31 mouse cellular contexts compared by ENCODE assay signal in the genomic region with DNA sequence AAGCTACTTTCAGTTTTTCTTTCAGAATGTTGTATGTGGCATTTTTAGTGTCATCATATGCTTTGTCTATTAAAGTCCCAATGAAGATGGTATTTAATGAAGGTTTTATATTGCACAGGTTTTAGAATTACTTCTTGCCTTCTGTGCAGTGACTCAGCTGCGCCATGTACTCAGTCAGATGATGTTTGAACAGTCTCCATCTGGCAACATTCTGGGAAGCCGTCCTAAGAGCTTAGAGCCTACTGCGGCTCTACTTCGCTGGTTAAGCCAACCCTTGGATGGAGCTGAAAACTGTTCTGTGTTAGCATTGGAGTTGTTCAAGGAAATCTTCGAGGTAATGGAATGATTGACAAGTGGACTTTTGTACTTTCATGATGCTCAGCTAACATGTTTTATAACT. TPM values are rescaled to one million over a fixed set of nuclear protein-coding genes. Genes with fewer than 3 reads are reported as not detected.
DNase-seq lines count a peak whose midpoint lies in the region; ATAC-seq lines count a peak whose summit lies in the region.
"Had no signal": no experiment of that assay in that cellular context is flagged by ENCODE, and none has a peak within 500 bp of the region (broad histone marks: within the 10 kb centered on the region; RNA-seq: fewer than 3 reads in every experiment).

No protein-coding gene starts in this region.

- no peaks in the 10 kb centered on the region for H3K9me3 ChIP-seq in neural tube, embryonic 15.5 days (replicated peaks)
- H3K9me3 ChIP-seq: forebrain, embryonic 13.5 days; heart, embryonic 12.5 days; kidney, embryonic 15.5 days; limb, embryonic 12.5 days; lung, embryonic 15.5 days; midbrain, embryonic 10.5 days; neural tube, embryonic 12.5 days had no signal

- DNase-seq in layer of hippocampus, adult 11-12 months (ENCODE audit: low spot score), result peak; percentile 42
- no peak for DNase-seq in layer of hippocampus, postnatal 10 days (ENCODE audit: low spot score in 2 of 2)
- peak; percentile 21 for DNase-seq in right cerebral cortex, postnatal 25 days
- no peak for DNase-seq in right cerebral cortex, postnatal 4 days
- peak; percentile 42 for DNase-seq in layer of hippocampus, adult 9-10 months (ENCODE audit: low spot score)
- no peak for DNase-seq in liver
- DNase-seq: adrenal gland, postnatal 14 days; cerebellum, adult 9-10 months; cerebellum, postnatal 36 days; heart, adult 2 months; kidney, adult 11 months; kidney, postnatal 25 days had no signal

- no peak overlapping the region for H3K9ac ChIP-seq in neural tube, embryonic 15.5 days (replicated peaks)
- H3K9ac ChIP-seq: forebrain, embryonic 13.5 days; heart, embryonic 12.5 days; hindbrain, embryonic 14.5 days; kidney, embryonic 15.5 days; limb, embryonic 12.5 days; lung, embryonic 15.5 days; neural tube, embryonic 12.5 days had no signal

- H3K4me3 ChIP-seq in neural tube, embryonic 15.5 days (replicated peaks), result no peak overlapping the region
- H3K4me3 ChIP-seq: forebrain, embryonic 13.5 days; heart, adult 2 months; heart, embryonic 12.5 days; kidney, embryonic 15.5 days; limb, embryonic 12.5 days; lung, embryonic 15.5 days; midbrain, embryonic 10.5 days; myocyte; neural tube, embryonic 12.5 days had no signal

- no peak for ATAC-seq in neural tube, embryonic 15.5 days (ENCODE audit: low FRiP score)
- ATAC-seq: forebrain, embryonic 13.5 days; midbrain, embryonic 16.5 days had no signal

- H3K27ac ChIP-seq in neural tube, embryonic 15.5 days (replicated peaks), result no peak overlapping the region
- H3K27ac ChIP-seq: forebrain, embryonic 13.5 days; heart, adult 2 months; hindbrain, embryonic 14.5 days; kidney, embryonic 15.5 days; limb, embryonic 12.5 days; lung, embryonic 15.5 days; midbrain, embryonic 10.5 days; neural tube, embryonic 12.5 days had no signal

- WGBS in neural tube, embryonic 15.5 days, result 94% methylated on average over 5 of the region's 5 CpGs

- H3K4me1 ChIP-seq in neural tube, embryonic 15.5 days, result no peaks in the 10 kb centered on the region
- H3K4me1 ChIP-seq: forebrain, embryonic 13.5 days; heart, embryonic 12.5 days; kidney, embryonic 15.5 days; limb, embryonic 12.5 days; lung, embryonic 15.5 days; midbrain, embryonic 10.5 days; neural tube, embryonic 12.5 days had no signal

- peaks cover 6% of the 10 kb centered on the region; the same call in 1 of the 2 replicates for H3K36me3 ChIP-seq in neural tube, embryonic 15.5 days

- H3K4me2 ChIP-seq in neural tube, embryonic 15.5 days, result no peak overlapping the region
- H3K4me2 ChIP-seq: forebrain, embryonic 13.5 days; heart, embryonic 12.5 days; hindbrain, embryonic 14.5 days; kidney, embryonic 15.5 days; limb, embryonic 12.5 days; liver, embryonic 11.5 days; lung, embryonic 15.5 days; neural tube, embryonic 12.5 days had no signal

- H3K27me3 ChIP-seq in neural tube, embryonic 15.5 days (replicated peaks), result no peaks in the 10 kb centered on the region
- H3K27me3 ChIP-seq: forebrain, embryonic 13.5 days; heart, embryonic 12.5 days; kidney, embryonic 15.5 days; limb, embryonic 12.5 days; lung, embryonic 15.5 days; neural tube, embryonic 12.5 days had no signal

RNA-seq across cellular contexts. Expression of gene Cip2a, which starts 10.2 kb away (rescaled TPM):
- total RNA-seq in layer of hippocampus, postnatal 10 days (2021), result 1 to 10 TPM; 4.4 to 5.0 TPM
- 4.3 and 9.0 TPM in 2 replicates for polyA plus RNA-seq in neural tube, embryonic 15.5 days (2015; fragmentation: Nextera tagmentation; extraction: Ambion mirVana)

RNA-seq across cellular contexts. Expression of gene Dzip3, which starts 10.2 kb away (rescaled TPM):
- 100 to 1,000 TPM in 1 of 2 experiments, 10 to 100 TPM in 1; 91.8 to 101 TPM for total RNA-seq in layer of hippocampus, postnatal 10 days (2021)
- 52.1 and 57.5 TPM in 2 replicates for polyA plus RNA-seq in neural tube, embryonic 15.5 days (2015; fragmentation: Nextera tagmentation; extraction: Ambion mirVana)

RNA-seq across cellular contexts. Expression of gene Myh15, which starts 53.1 kb away (rescaled TPM):
- total RNA-seq in layer of hippocampus, postnatal 10 days (2021), result under 1 TPM; 0.43 to 0.45 TPM
- polyA plus RNA-seq in neural tube, embryonic 15.5 days (2015; fragmentation: Nextera tagmentation; extraction: Ambion mirVana), result 0.05 and 0.10 TPM in 2 replicates
- total RNA-seq: adrenal gland, postnatal 14 days; gastrocnemius, postnatal 4 days; heart, adult 2 months; hematopoietic stem cell, adult 5-6 weeks; megakaryocyte progenitor cell, adult 5-6 weeks had no signal
- polyA plus RNA-seq: embryonic facial prominence, embryonic 11.5 days; heart, adult 2 months; heart, postnatal 0 days; kidney, embryonic 15.5 days; liver, embryonic 11.5 days; liver, embryonic 16.5 days; lung, embryonic 15.5 days; myocyte; stomach, embryonic 14.5 days had no signal

Comparison
In these comparisons a context has a peak if more than half of its experiments do, and no peak if none do; other contexts are left out.
1. DNase-seq: peak in layer of hippocampus, adult 11-12 months (single experiment), right cerebral cortex, postnatal 25 days (single experiment) and layer of hippocampus, adult 9-10 months (single experiment); none in layer of hippocampus, postnatal 10 days (0 of 2), right cerebral cortex, postnatal 4 days (single experiment) and liver (single experiment).